Mouse (Mus musculus) hindbrain, embryonic 13.5 days (tissue): ENCODE data around the gene Psmd3. TPM values are rescaled to one million over a fixed set of nuclear protein-coding genes. Genes with fewer than 3 reads are reported as not detected.

ENCODE experiments used
- ATAC-seq: fragments of 200-750 bp; cut with Nextera tagmentation; 2 replicates; pipeline ENCODE4 v1.8.0; 2017; ENCODE audit warnings: moderate TSS enrichment; ENCODE audit not compliant: low FRiP score
- H3K27ac ChIP-seq: fragments of 300-500 bp; sonication (generic); 2 replicates; pipeline ENCODE4 v1.5.1; 2015; ENCODE audit warnings: inconsistent platforms, mild to moderate bottlenecking, moderate library complexity
- H3K27me3 ChIP-seq: fragments of 300-500 bp; sonication (generic); 2 replicates; pipeline ENCODE4 v1.6.1; 2015; ENCODE audit warnings: mild to moderate bottlenecking, inconsistent platforms
- H3K36me3 ChIP-seq: fragments of 300-500 bp; sonication (generic); 2 replicates; pipeline ENCODE4 v1.6.1; 2015; ENCODE audit warnings: mild to moderate bottlenecking, inconsistent platforms
- H3K4me1 ChIP-seq: fragments of 300-500 bp; sonication (generic); replicated peaks from 2 replicates; pipeline ENCODE4 v1.6.1; 2015; ENCODE audit warnings: inconsistent platforms
- H3K4me2 ChIP-seq: fragments of 300-500 bp; sonication (generic); 2 replicates; pipeline ENCODE4 v1.6.1; 2015; ENCODE audit warnings: inconsistent platforms, mild to moderate bottlenecking, moderate library complexity
- H3K4me3 ChIP-seq: fragments of 300-500 bp; sonication (generic); 2 replicates; pipeline ENCODE4 v1.5.1; 2015; ENCODE audit warnings: mild to moderate bottlenecking, inconsistent platforms
- H3K9ac ChIP-seq: fragments of 300-500 bp; sonication (generic); 2 replicates; pipeline ENCODE4 v1.6.1; 2015; ENCODE audit warnings: mild to moderate bottlenecking, inconsistent platforms
- H3K9me3 ChIP-seq: fragments of 300-500 bp; sonication (generic); 2 replicates; pipeline ENCODE4 v1.6.1; 2016; ENCODE audit warnings: inconsistent platforms
- WGBS: fragments of 180-500 bp; shearing (Covaris S2); methylation state at CpG from one replicate; pipeline ENCODE4 v1.1.7; 2015; 5-methylcytosine and 5-hydroxymethylcytosine counted together
- polyA plus RNA-seq: library from polyadenylated mRNA; unstranded; fragments of >200 nt; fragmentation: Nextera tagmentation; extraction: Ambion mirVana; gene quantifications from 2 replicates; pipeline ENCODE4 v1.2.1, GENCODE M21; 2015

Gene Psmd3
- polyA plus RNA-seq, 1 experiment from 2014 or later, result 182 TPM

DNA sequence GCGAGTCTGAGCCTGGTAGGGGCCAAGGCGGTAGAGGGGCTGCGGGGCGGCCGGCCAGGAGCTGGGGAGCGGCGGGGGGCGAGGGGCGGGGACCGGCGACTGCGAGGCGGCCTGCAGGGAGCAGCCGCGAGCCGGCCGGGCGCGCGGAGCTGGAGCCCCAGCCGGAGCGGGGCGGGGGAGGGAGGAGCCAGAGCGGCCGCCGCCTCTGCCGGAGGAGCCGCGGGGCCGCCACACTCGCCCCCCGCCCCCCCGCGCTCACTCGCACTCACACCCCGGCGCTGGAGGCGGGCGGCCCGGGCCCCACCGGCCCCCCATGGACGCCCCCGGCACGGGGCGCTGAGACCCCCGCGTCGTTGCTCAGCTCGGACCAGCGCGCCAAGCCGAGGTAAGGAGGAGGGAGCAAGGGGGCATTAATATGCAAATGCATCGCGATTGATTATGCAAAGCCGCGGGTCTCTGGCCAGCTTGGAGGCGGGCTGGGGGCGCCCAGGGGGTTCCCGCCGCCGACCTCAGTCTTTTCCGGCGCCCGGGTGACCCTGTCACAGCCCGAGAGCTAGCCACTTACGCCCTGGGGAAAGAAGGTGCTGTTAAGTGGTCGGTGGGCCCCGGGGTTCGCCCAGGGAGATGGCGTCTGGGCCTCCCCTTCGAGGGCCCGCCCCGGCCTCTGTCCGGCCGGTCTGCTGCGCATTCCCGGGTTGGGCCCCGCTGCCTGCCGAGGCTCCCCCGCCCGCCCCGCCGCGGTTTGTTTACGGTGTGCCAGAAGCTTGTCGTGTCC is 59.5 kb downstream of the Psmd3 start:
- H3K36me3 ChIP-seq, result no peaks in the 10 kb centered on the region
- H3K27ac ChIP-seq, result peak overlapping the region; percentile 100
- peak; percentile 47 for ATAC-seq
- peaks cover 78% of the 10 kb centered on the region for H3K4me1 ChIP-seq
- no peaks in the 10 kb centered on the region for H3K27me3 ChIP-seq
- peak overlapping the region; percentile 99 for H3K9ac ChIP-seq
- no peaks in the 10 kb centered on the region for H3K9me3 ChIP-seq
- under 1% methylated on average over 55 of the region's 86 CpGs for WGBS
- H3K4me3 ChIP-seq, result peak overlapping the region; percentile 92
- H3K4me2 ChIP-seq, result peak overlapping the region; percentile 96

DNA sequence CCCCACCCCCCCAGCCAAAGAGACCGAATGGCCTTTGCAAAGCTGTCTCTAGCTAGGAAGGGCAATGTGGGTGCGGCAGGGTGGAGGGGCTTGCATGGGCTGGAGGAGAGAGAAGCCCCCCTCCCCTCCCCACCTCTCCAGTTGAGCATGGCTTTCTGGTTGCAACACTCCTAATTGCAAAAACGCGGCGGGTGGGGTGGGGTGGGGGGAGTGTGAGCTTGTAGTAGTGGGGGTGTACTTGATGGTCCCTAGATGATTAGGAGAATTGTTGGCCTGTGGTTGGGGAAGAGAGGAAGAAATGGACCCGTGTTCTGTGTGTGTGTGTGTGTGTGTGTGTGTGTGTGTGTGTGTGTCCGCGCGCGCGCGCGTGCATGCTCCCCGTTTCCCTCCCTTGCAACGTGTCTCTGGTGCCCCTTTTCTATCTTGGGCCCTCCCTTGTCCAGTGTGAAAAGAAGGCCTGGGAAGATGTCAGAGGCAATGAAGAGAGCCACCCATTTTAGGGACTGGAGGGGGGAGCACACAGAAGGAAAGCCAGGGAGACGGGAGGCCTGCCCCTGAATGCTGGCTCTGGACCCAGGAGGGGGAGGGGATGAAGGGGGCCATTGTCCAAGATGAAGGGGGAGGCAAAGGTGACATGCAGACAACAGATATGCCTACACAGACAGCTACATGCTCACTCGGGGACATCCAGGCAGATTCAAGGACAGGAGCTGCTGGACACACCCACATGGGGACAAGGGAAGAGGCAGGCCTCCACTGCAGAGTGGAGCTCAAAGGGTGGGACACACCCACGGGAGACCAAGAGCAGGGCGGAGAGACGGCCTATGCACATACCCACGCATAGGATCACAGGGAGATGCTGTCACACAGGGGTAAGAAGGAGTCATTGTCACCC is 60.3 kb downstream of the Psmd3 start:
- Histone ChIP-seq H3K9me3 (no peaks in the 10 kb centered on the region), H3K4me3 (peak overlapping the region; percentile 92), H3K27me3 (no peaks in the 10 kb centered on the region), H3K4me2 (peak overlapping the region; percentile 96), H3K9ac (peak overlapping the region; percentile 99), H3K36me3 (no peaks in the 10 kb centered on the region), H3K4me1 (peaks cover 85% of the 10 kb centered on the region), H3K27ac (peak overlapping the region; percentile 100)
- under 1% methylated on average over 21 of the region's 21 CpGs for WGBS
- ATAC-seq, result peak; percentile 21

DNA sequence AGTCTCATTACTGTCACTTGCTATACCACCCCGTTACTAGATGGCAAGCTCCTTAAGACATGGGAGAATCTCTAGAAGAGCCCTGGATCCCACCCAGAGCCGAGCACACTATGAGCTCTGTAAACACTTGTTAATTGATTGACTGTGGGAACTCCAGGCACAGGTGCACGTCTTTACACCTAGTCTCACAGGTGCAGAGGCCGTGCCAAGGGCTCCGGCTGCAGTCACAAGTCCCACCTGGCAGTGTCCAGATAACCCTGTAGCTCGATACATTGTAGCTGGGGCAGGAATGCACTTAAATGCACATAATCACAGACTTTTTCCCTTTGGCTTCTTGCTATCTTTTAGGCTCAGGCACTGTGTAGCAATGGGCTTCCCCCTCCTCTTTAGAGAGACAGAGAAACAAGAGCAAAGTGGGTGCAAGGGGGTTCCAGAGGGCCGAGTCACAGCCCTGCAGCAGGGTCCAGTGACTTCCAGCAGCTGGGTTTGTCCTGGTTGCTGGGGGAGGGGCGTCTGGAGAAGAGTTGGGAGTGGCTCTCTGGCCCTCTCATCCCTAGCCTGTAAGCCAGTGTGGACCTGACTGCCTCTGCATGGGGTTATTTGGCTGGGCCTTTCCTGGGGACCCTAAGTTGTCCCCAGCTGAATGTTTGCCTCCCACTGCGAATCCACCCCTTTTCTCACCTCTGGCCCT is 61.4 kb downstream of the Psmd3 start:
- Histone ChIP-seq H3K27ac (peak overlapping the region; percentile 100), H3K4me3 (peak overlapping the region; percentile 92), H3K9ac (peak overlapping the region; percentile 99), H3K4me1 (peaks cover 86% of the 10 kb centered on the region), H3K9me3 (no peaks in the 10 kb centered on the region), H3K27me3 (no peaks in the 10 kb centered on the region), H3K4me2 (peak overlapping the region; percentile 96), H3K36me3 (no peaks in the 10 kb centered on the region)
- no peak for ATAC-seq
- WGBS, result 3% methylated on average over 9 of the region's 9 CpGs

DNA sequence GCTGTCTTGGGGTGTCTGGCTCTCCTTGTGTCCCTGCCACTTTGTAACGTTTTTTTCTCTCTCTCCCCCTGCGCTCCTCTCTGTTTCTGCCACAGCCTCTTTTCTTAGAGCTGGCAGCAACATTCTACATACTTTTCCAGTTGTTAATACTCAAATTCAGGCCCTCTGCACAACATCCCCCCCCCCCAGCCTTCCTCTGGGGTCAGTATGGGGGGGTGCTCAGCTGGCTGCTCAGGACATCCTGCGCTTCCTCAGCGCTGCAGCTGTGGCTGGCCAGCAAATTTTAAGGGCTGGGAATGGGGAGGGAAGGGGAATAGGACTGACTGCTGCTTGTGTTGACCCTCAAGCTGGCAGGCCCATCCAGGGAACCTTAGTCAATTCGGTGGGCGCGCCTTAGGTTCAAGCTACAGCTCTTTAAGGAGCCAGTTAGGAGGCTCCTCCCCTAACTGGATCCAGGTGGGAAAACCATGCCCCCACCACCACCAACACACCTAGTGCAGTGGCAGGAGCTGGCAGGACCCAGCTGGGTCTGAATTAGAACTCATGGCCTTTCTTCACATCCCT is 62.2 kb downstream of the Psmd3 start:
- Histone ChIP-seq H3K9ac (peak overlapping the region; percentile 99), H3K9me3 (no peaks in the 10 kb centered on the region), H3K27me3 (no peaks in the 10 kb centered on the region), H3K4me2 (peak overlapping the region; percentile 96), H3K4me3 (peak overlapping the region; percentile 92), H3K27ac (peak overlapping the region; percentile 100), H3K36me3 (no peaks in the 10 kb centered on the region), H3K4me1 (peaks cover 86% of the 10 kb centered on the region)
- ATAC-seq, result no peak
- WGBS, result 31% methylated on average over 7 of the region's 7 CpGs

Other genes with a start within 250 kb of the Psmd3 start
- gene Mien1, start 243.6 kb upstream of the Psmd3 start, polyA plus RNA-seq, result 248 and 269 TPM in 2 replicates
- 0.22 and 0.36 TPM in 2 replicates for gene Grb7, start 236.2 kb upstream of the Psmd3 start, polyA plus RNA-seq
- 0.21 and 0.35 TPM in 2 replicates for gene Ikzf3, start 136.5 kb upstream of the Psmd3 start, polyA plus RNA-seq
- gene Zpbp2, start 131.5 kb upstream of the Psmd3 start, polyA plus RNA-seq, result 0.14 TPM in 1 of 2 replicates, not detected in the other
- gene Ormdl3, start 95.2 kb upstream of the Psmd3 start, polyA plus RNA-seq, result 91.1 and 91.8 TPM in 2 replicates
- not detected in 2 replicates for gene Lrrc3c, start 84.3 kb upstream of the Psmd3 start, polyA plus RNA-seq
- gene Gm12355, start 56.9 kb upstream of the Psmd3 start, polyA plus RNA-seq, result 0.82 and 1.2 TPM in 2 replicates
- gene Gsdma3, start 56.2 kb upstream of the Psmd3 start, polyA plus RNA-seq, result not detected in 2 replicates
- gene Gsdma2, start 35.8 kb upstream of the Psmd3 start, polyA plus RNA-seq, result 0.17 TPM in 1 of 2 replicates, not detected in the other
- 0.05 TPM in 1 of 2 replicates, not detected in the other for gene Gsdma, start 18.2 kb upstream of the Psmd3 start, polyA plus RNA-seq
- gene Csf3, start 18.7 kb downstream of the Psmd3 start, polyA plus RNA-seq, result not detected in 2 replicates
- gene Med24, start 46.9 kb downstream of the Psmd3 start, polyA plus RNA-seq, result 72.4 and 75.2 TPM in 2 replicates
- gene Thra, start 58.1 kb downstream of the Psmd3 start, polyA plus RNA-seq, result 117 and 122 TPM in 2 replicates
- 1.9 and 2.4 TPM in 2 replicates for gene Nr1d1, start 92.8 kb downstream of the Psmd3 start, polyA plus RNA-seq
- gene Msl1, start 113.0 kb downstream of the Psmd3 start, polyA plus RNA-seq, result 31.5 and 33.0 TPM in 2 replicates
- 48.7 and 50.2 TPM in 2 replicates for gene Casc3, start 122.4 kb downstream of the Psmd3 start, polyA plus RNA-seq
- gene Rapgefl1, start 154.2 kb downstream of the Psmd3 start, polyA plus RNA-seq, result 6.2 and 7.0 TPM in 2 replicates
- gene Wipf2, start 181.1 kb downstream of the Psmd3 start, polyA plus RNA-seq, result 5.0 TPM in 2 replicates
- 5.9 and 6.0 TPM in 2 replicates for gene Cdc6, start 225.2 kb downstream of the Psmd3 start, polyA plus RNA-seq
- 17.1 and 20.3 TPM in 2 replicates for gene Rara, start 245.3 kb downstream of the Psmd3 start, polyA plus RNA-seq